Mouse (Mus musculus) adrenal gland, adult 2 months (tissue): ENCODE data around the gene Tbc1d4. TPM values are rescaled to one million over a fixed set of nuclear protein-coding genes. Genes with fewer than 3 reads are reported as not detected.
"Not testable (repeated sequence)": the region's sequence is repeated elsewhere in the genome, so short reads cannot be mapped to it uniquely, and the experiment has no call there.

Experiments
- DNase-seq: peaks from one replicate; pipeline ENCODE4 v3.0.0; 2021
- polyA plus RNA-seq: library from polyadenylated mRNA; depleted of rRNA; stranded (reverse); fragments of >200 nt; gene quantifications from 2 replicates; pipeline ENCODE4 v1.2.3, GENCODE M21; 2012
- total RNA-seq, 2 experiments: library from RNA; stranded (reverse); gene quantifications; 2 replicates each; pipeline ENCODE4 v1.2.3; 2021

The Tbc1d4 gene
- total and polyA plus RNA-seq, 3 experiments: 24.3 to 65.4 (median 53.6) TPM

DNA sequence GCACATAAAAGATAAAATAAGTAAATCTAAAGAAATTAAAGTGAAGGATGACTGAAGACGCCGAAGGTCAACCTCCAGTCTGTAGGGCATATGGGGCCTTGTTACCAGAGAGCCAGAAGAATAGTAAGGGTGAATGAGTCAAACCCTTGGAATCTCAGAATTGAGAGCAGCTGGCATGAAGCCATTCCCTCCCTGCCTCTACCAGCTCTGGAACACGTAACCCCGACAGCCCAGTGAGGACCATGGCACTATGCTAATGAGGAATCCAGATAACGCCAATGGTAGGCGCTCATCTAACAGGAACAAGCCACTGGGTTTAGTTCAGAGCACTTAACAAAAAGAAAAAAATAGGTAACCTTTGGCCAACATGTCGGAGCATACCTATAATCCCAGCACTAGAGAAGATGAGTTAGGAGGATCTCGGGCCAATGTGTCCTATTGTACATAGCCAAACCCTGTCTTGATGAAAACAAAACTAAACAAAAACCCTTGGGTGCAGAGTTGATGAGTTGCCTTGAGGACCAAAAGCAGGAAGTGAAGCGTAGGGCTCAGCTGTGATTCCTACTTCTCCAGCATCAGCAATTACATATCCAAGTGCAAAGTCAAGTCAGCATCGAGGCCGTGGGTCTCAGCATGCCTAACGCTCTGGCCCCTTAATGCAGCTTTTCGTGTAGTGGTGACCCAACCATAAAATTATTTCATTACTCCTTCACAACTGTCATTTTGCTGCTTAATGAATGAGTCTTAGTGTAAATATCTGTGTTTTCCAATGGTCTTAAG, 13.5 kb downstream of the Tbc1d4 start:
- DNase-seq: peak; percentile 29

- no peak for DNase-seq
Observed at GRCm38 (mm10) chr14:101594001-101594400, 15.0 kb downstream of the Tbc1d4 start.

DNA sequence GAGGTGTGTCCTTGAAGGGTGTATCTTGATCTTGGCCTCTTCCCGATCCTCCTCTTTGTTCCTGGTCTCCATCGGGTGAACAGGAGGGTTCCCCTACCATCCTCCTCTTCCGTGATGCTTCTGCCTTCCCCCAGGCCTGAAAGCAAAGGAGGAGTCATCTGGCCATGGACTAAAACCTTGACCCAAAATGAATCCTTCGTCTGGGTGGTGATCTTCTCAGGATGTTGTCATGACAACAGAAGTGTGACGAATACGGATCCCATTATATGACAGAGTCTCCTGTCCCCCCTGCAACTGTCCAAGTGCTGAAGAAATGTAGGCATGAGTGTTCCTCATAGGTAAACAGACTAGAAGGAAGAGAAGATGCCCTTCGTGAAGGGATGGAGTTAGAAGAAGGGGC, 15.7 kb downstream of the Tbc1d4 start:
- peak; percentile 73 for DNase-seq

DNA sequence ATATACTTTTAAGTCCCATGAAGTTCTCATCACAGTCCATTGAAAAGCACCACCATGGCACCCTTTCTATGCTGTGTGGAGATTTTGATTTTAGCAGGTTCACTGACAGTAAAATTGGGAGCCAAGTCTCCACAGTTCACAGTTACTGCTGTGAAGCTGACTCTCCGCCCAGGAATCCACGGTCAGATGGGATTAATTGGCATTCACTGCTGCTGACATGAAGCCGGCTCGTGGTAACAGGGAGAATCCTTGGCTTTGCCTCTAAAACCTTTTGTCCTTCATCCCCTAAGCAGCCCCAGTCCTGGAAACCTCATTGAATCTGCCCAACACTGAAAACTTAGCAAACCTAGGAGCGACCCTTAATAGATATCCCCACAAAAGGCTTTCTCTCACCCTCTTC, 17.9 kb downstream of the Tbc1d4 start:
- DNase-seq: peak; percentile 53

DNA sequence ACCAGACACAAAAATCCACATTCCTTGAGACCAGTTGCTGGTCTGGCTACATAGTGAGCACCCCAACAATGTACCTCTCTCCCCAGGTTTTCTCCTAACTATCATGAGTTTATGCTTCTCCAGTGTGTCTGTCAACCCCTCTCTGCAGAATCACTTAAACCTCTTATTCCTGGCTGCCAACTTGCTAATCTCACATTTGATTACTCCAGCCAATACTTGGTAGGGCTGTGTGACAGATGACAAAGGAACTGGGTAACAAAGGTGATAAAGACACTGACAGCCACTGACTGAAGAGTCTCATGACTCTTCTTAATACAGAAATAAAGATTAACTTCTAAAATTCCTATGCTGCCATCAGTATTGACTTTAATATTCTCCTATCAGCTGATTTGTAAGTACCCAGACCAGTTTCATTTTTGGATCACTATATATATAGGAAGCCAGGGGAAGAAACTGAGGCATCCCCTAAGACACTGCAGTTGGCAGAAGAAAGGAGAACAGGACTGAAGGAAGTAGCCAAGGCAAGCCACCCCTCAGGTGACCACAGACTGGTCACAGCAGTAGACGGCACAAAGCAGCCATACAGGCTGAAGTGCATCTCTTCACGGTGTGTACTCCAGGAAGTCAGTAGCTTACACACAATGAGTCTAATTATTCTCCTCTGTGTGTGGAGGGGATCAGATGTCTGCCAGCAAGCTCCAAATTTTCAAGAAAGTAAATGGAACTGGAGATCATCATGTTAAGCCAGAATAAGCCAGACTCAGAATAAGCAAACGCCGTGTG, 20.6 kb downstream of the Tbc1d4 start:
- not testable (repeated sequence) for DNase-seq

DNA sequence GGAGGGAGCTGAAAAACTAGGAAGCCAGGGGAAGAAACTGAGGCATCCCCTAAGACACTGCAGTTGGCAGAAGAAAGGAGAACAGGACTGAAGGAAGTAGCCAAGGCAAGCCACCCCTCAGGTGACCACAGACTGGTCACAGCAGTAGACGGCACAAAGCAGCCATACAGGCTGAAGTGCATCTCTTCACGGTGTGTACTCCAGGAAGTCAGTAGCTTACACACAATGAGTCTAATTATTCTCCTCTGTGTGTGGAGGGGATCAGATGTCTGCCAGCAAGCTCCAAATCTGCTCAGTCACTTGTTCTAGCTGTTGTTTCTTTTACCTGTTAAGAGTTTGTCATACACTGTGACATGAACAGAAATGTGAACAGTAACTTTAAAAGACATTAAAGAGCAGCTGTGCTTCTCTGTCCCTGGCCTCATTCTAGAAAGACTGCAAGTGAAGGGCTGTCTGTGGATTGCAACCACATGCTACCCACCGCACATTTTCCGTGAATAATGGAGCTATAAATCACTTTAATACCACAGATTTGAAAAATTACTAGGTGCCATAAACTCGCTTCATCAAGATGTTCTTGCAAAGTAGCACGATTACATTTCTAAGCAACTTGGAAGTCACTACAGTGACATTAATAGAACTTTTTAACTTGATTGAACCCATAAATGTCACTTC, 21.5 kb downstream of the Tbc1d4 start:
- not testable (repeated sequence) for DNase-seq

DNA sequence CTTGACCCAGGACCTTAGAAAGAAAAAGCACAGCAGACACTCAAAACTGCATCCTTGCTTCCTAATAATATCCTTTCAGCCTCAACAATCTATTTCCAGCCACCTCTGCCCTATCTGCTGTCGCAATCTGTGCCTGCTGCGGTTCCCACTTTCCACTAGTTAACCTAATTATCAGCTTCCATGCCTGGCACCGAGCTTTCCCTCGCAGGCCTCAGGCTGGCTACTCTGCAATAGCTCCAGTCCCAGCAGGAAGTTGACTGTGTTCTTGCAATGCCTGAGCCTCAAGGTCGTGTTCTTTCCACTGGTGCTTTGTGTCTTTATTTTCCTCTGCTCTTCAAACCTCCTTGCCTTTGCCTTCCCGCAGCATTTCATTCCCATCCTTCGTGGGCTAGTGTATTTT, 22.9 kb downstream of the Tbc1d4 start:
- peak; percentile 71 for DNase-seq

- no peak for DNase-seq
Observed at GRCm38 (mm10) chr14:101575651-101576050, 33.3 kb downstream of the Tbc1d4 start.

- DNase-seq: no peak
Observed at GRCm38 (mm10) chr14:101574536-101574935, 34.5 kb downstream of the Tbc1d4 start.

GRCm38 (mm10) chr14:101573107-101573614, 35.8 kb downstream of the Tbc1d4 start:
- DNase-seq: no peak

- DNase-seq: peak; percentile 57
Observed at GRCm38 (mm10) chr14:101568828-101569227, 40.2 kb downstream of the Tbc1d4 start.

DNA sequence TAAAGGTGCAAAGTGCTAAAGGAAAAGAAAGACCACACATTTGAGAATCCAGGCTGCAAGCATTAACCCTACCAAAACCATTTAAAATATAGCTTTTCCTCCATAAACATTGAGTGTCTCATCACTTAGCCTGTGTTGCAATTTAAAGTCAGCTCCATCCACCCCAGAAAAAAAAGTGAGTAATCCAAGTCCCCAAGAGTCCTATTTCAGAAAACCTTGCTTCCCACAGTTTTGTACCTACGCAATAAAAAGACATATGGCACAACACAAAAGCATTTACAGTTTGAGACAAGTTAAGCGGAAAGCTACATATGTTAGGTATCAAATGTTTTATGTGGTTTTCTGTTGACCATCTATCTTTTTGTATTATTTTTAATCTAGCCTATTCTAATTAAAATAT, 42.3 kb downstream of the Tbc1d4 start:
- no peak for DNase-seq

- DNase-seq: no peak
Observed at GRCm38 (mm10) chr14:101565661-101566060, 43.3 kb downstream of the Tbc1d4 start.

DNA sequence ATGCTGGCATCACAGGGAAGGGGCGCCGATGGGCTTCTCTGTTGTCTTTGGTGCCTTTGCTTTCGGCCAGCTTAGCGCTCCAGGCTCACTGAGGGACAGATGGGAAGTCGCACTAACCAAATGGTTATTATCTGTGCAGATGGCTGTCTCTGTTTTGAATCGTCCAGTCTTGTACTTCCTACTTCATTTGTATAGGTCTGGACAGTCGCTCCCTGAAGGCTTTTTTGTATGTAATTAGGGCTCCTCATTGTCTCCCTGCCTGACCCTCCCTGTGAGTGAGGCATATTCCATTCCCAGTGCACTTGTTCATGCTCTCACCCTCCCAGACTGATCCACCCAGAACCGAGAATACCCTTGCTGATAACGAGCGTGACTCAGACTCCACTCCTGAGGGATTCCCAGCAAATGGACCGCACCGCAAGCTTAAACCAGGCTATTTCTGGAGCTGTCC, 47.7 kb downstream of the Tbc1d4 start:
- DNase-seq: peak; percentile 65

- DNase-seq: no peak
Observed at GRCm38 (mm10) chr14:101559446-101559845, 49.5 kb downstream of the Tbc1d4 start.

- DNase-seq: peak; percentile 24
Observed at GRCm38 (mm10) chr14:101548885-101549573, 60.0 kb downstream of the Tbc1d4 start.

- no peak for DNase-seq
Observed at GRCm38 (mm10) chr14:101541863-101542262, 67.1 kb downstream of the Tbc1d4 start.

GRCm38 (mm10) chr14:101541141-101541540, 67.8 kb downstream of the Tbc1d4 start:
- no peak for DNase-seq

- DNase-seq: peak; percentile 46
Observed at GRCm38 (mm10) chr14:101540466-101540865, 68.5 kb downstream of the Tbc1d4 start.

GRCm38 (mm10) chr14:101537906-101538305, 71.1 kb downstream of the Tbc1d4 start:
- no peak for DNase-seq

GRCm38 (mm10) chr14:101537413-101537812, 71.6 kb downstream of the Tbc1d4 start:
- no peak for DNase-seq
